Mouse (Mus musculus) limb, embryonic 15.5 days (tissue): ENCODE results near the gene Il1b. TPM values are rescaled to one million over a fixed set of nuclear protein-coding genes. Genes with fewer than 3 reads are reported as not detected.

Experiments used
- ATAC-seq: fragments of 200-750 bp; cut with Nextera tagmentation; 2 replicates; pipeline ENCODE4 v1.8.0; 2017; ENCODE audit warnings: low read depth, moderate TSS enrichment; ENCODE audit not compliant: insufficient number of reproducible peaks, low FRiP score, low TSS enrichment
- H3K27ac ChIP-seq: fragments of 300-500 bp; sonication (generic); 2 replicates; pipeline ENCODE4 v1.5.1; 2015; ENCODE audit warnings: moderate library complexity, mild to moderate bottlenecking, inconsistent platforms
- H3K27me3 ChIP-seq: fragments of 300-500 bp; sonication (generic); 2 replicates; pipeline ENCODE4 v1.6.1; 2015; ENCODE audit warnings: inconsistent platforms
- H3K36me3 ChIP-seq: fragments of 300-500 bp; sonication (generic); 2 replicates; pipeline ENCODE4 v1.6.1; 2015; ENCODE audit warnings: inconsistent platforms
- H3K4me1 ChIP-seq: fragments of 300-500 bp; sonication (generic); 2 replicates; pipeline ENCODE4 v1.6.1; 2015; ENCODE audit warnings: inconsistent platforms
- H3K4me2 ChIP-seq: fragments of 300-500 bp; sonication (generic); 2 replicates; pipeline ENCODE4 v1.6.1; 2015; ENCODE audit warnings: mild to moderate bottlenecking, inconsistent platforms
- H3K4me3 ChIP-seq: fragments of 300-500 bp; sonication (generic); 2 replicates; pipeline ENCODE4 v1.5.1; 2015; ENCODE audit warnings: mild to moderate bottlenecking, inconsistent platforms
- H3K9ac ChIP-seq: fragments of 300-500 bp; sonication (generic); 2 replicates; pipeline ENCODE4 v1.6.1; 2015; ENCODE audit warnings: inconsistent platforms
- H3K9me3 ChIP-seq: fragments of 300-500 bp; sonication (generic); 2 replicates; pipeline ENCODE4 v1.6.1; 2016; ENCODE audit warnings: inconsistent platforms
- WGBS: fragments of 180-500 bp; shearing (Covaris S2); methylation state at CpG from one replicate; pipeline ENCODE4 v1.1.7; 2015; 5-methylcytosine and 5-hydroxymethylcytosine counted together
- polyA plus RNA-seq: library from polyadenylated mRNA; unstranded; fragments of >200 nt; fragmentation: Nextera tagmentation; extraction: Ambion mirVana; gene quantifications from 2 replicates; pipeline ENCODE4 v1.2.1, GENCODE M21; 2015

Gene Il1b
- polyA plus RNA-seq, 1 experiment from 2014 or later: 0.31 TPM

DNA sequence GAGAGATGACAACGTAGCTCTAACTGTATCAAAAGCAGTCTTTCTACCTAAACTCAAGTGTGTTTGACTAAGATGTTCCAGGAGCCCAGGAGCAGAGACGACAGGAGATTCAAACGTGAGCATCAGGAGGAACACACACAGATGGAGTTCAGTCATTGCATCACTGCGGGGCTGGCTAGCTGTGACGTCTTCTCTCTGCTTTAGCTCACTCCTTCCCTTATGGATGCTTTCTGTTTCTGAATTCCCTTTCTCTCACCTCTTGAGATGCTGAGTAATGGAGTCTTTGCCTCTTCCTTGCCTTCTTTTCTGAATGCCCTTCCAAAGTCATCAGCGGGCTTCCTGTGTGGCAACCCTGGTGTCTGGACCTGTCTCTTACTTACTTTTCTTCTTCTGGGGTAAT, 56.1 kb downstream of the Il1b start:
- Histone ChIP-seq H3K27ac (no peak overlapping the region), H3K9me3 (no peaks in the 10 kb centered on the region), H3K4me3 (no peak overlapping the region), H3K4me1 (no peaks in the 10 kb centered on the region), H3K4me2 (no peak overlapping the region), H3K36me3 (no peaks in the 10 kb centered on the region), H3K9ac (no peak overlapping the region), H3K27me3 (no peaks in the 10 kb centered on the region)
- ATAC-seq: no peak
- 81% methylated on average over 6 of the region's 6 CpGs for WGBS

Other genes starting within 250 kb of the Il1b start
- gene Chchd5, start 241.4 kb downstream of the Il1b start, polyA plus RNA-seq: 24.2 and 24.3 TPM in 2 replicates
- 21.6 and 22.3 TPM in 2 replicates for gene Slc20a1, start 172.4 kb downstream of the Il1b start, polyA plus RNA-seq
- gene Ckap2l, start 73.9 kb downstream of the Il1b start, polyA plus RNA-seq: 37.0 and 40.7 TPM in 2 replicates
- gene Il1a, start 61.2 kb downstream of the Il1b start, polyA plus RNA-seq: 0.20 and 0.29 TPM in 2 replicates
- gene F830045P16Rik, start 165.5 kb upstream of the Il1b start, polyA plus RNA-seq: 0.41 and 0.70 TPM in 2 replicates
- gene Sirpa, start 221.7 kb upstream of the Il1b start, polyA plus RNA-seq: 28.5 and 30.7 TPM in 2 replicates